Mouse (Mus musculus) liver, postnatal 0 days (tissue): ENCODE data around the gene AC109138.7. TPM values are rescaled to one million over a fixed set of nuclear protein-coding genes. Genes with fewer than 3 reads are reported as not detected.

Experiments
- ATAC-seq: fragments of 200-750 bp; cut with Nextera tagmentation; 2 replicates; pipeline ENCODE4 v1.8.0; 2017; ENCODE audit warnings: mild to moderate bottlenecking, moderate library complexity
- DNase-seq: peaks from one replicate; pipeline ENCODE4 v3.0.0-alpha.2; 2016
- H3K27ac ChIP-seq: fragments of 300-500 bp; sonication (generic); 2 replicates; pipeline ENCODE4 v1.5.1; 2014; ENCODE audit warnings: antibody characterized with exemption, moderate library complexity, mild to moderate bottlenecking, low read depth
- H3K27me3 ChIP-seq: fragments of 300-500 bp; sonication (generic); 2 replicates; pipeline ENCODE4 v1.6.1; 2014; ENCODE audit warnings: low read length, control low read depth, mixed read lengths; ENCODE audit not compliant: insufficient read depth
- H3K36me3 ChIP-seq: fragments of 300-500 bp; sonication (generic); replicated peaks from 2 replicates; pipeline ENCODE4 v1.6.1; 2014; ENCODE audit warnings: mild to moderate bottlenecking, control low read depth, low read length, moderate library complexity, mixed read lengths; ENCODE audit not compliant: insufficient read depth
- H3K4me1 ChIP-seq: fragments of 300-500 bp; sonication (generic); 2 replicates; pipeline ENCODE4 v1.6.1; 2014; ENCODE audit warnings: antibody characterized with exemption, mild to moderate bottlenecking, control low read depth; ENCODE audit not compliant: insufficient read depth
- H3K4me2 ChIP-seq: fragments of 300-500 bp; sonication (generic); 2 replicates; pipeline ENCODE4 v1.6.1; 2014; ENCODE audit warnings: low read depth, mild to moderate bottlenecking, low read length, moderate library complexity, mixed read lengths
- H3K4me3 ChIP-seq: fragments of 300-500 bp; sonication (generic); 2 replicates; pipeline ENCODE4 v1.5.1; 2014; ENCODE audit warnings: low read depth, low read length
- H3K9ac ChIP-seq: fragments of 300-500 bp; sonication (generic); replicated peaks from 2 replicates; pipeline ENCODE4 v1.6.1; 2014; ENCODE audit warnings: mild to moderate bottlenecking, moderate library complexity
- H3K9me3 ChIP-seq: fragments of 300-500 bp; sonication (generic); 2 replicates; pipeline ENCODE4 v1.6.1; 2016; ENCODE audit warnings: mild to moderate bottlenecking, control low read depth, low read length, mixed read lengths
- CTCF ChIP-seq: sonication (generic); IDR thresholded peaks from 2 replicates; pipeline ENCODE4 v1.5.1; 2016; ENCODE audit warnings: antibody characterized with exemption, low read depth
- EP300 ChIP-seq: IDR thresholded peaks from 2 replicates; pipeline ENCODE4 v1.6.1; 2016; ENCODE audit warnings: antibody characterized with exemption, low read depth, mild to moderate bottlenecking
- WGBS: fragments of 180-500 bp; shearing (Covaris S2); extraction: QIAGEN DNeasy Blood & Tissue Kit; methylation state at CpG from one replicate; pipeline ENCODE4 v1.1.7; 2014; ENCODE audit not compliant: insufficient replicate concordance; 5-methylcytosine and 5-hydroxymethylcytosine counted together
- polyA plus RNA-seq: library from polyadenylated mRNA; unstranded; fragments of >200 nt; fragmentation: Nextera tagmentation; extraction: Ambion mirVana; gene quantifications from 2 replicates; pipeline ENCODE4 v1.2.1, GENCODE M21; 2015

AC109138.7 gene
- polyA plus RNA-seq, 1 experiment from 2014 or later: not detected

GRCm38 (mm10) chr19:4264171-4264780 lies 50.1 kb downstream of the AC109138.7 start:
- H3K4me2 ChIP-seq: no peak overlapping the region
- no peak for TF ChIP-seq EP300
- no peak for TF ChIP-seq CTCF
- 81% methylated on average over 6 of the region's 6 CpGs for WGBS

GRCm38 (mm10) chr19:4265956-4266355 lies 51.8 kb downstream of the AC109138.7 start:
- Histone ChIP-seq H3K27ac (no peak overlapping the region), H3K4me2 (no peak overlapping the region), H3K4me1 (peaks cover 25% of the 10 kb centered on the region), H3K4me3 (no peak overlapping the region), H3K9me3 (no peaks in the 10 kb centered on the region), H3K9ac (no peak overlapping the region), H3K27me3 (no peaks in the 10 kb centered on the region), H3K36me3 (no peaks in the 10 kb centered on the region)
- DNase-seq (peak; percentile 14), ATAC-seq (no peak)
- TF ChIP-seq EP300: no peak
- TF ChIP-seq CTCF: peak; percentile 26; the same call in 1 of the 2 replicates
- WGBS: 65% methylated on average over 4 of the region's 4 CpGs

More at GRCm38 (mm10) chr19:4264171-4264780, 50.1 kb downstream of the AC109138.7 start:
- no peaks in the 10 kb centered on the region for H3K36me3 ChIP-seq
- DNase-seq (no peak), ATAC-seq (no peak)
- H3K4me1 ChIP-seq: peaks cover 24% of the 10 kb centered on the region
- no peaks in the 10 kb centered on the region for H3K27me3 ChIP-seq
- H3K27ac ChIP-seq: no peak overlapping the region
- no peak overlapping the region for H3K4me3 ChIP-seq
- H3K9me3 ChIP-seq: no peaks in the 10 kb centered on the region
- no peak overlapping the region for H3K9ac ChIP-seq

- Histone ChIP-seq H3K4me3 (peak within 1 kb of the TSS; percentile 56), H3K27ac (no peak within 1 kb of the TSS), H3K27me3 (no peaks in the 10 kb centered on the region), H3K4me2 (peak within 1 kb of the TSS; percentile 82), H3K9me3 (no peaks in the 10 kb centered on the region), H3K9ac (peak within 1 kb of the TSS; percentile 68), H3K4me1 (peaks cover 11% of the 10 kb centered on the region), H3K36me3 (no peaks in the 10 kb centered on the region)
- no peak for TF ChIP-seq CTCF
- TF ChIP-seq EP300: no peak
- DNase-seq (peak; percentile 83), ATAC-seq (peak; percentile 93)
- WGBS: 12% methylated on average over 46 of the region's 46 CpGs
These were observed 54.6 kb downstream of the AC109138.7 start, which contains the start of gene Ssh3 for GRCm38 (mm10) chr19:4268566-4269361. Gene Ssh3 (minus strand): TSS chr19:4269180.

GRCm38 (mm10) chr19:4270187-4270586 lies 56.0 kb downstream of the AC109138.7 start:
- Histone ChIP-seq H3K4me2 (no peak overlapping the region), H3K4me1 (peaks cover 11% of the 10 kb centered on the region), H3K27ac (no peak overlapping the region), H3K9ac (no peak overlapping the region), H3K9me3 (no peaks in the 10 kb centered on the region), H3K4me3 (no peak overlapping the region), H3K27me3 (no peaks in the 10 kb centered on the region), H3K36me3 (no peaks in the 10 kb centered on the region)
- ATAC-seq: no peak
- TF ChIP-seq CTCF (no peak), EP300 (no peak)
- 72% methylated on average over 6 of the region's 6 CpGs for WGBS
- DNase-seq: no peak

GRCm38 (mm10) chr19:4270972-4271371 lies 56.8 kb downstream of the AC109138.7 start:
- WGBS: 88% methylated on average over 11 of the region's 11 CpGs
- H3K36me3 ChIP-seq: no peaks in the 10 kb centered on the region
- H3K27ac ChIP-seq: no peak overlapping the region
- H3K4me1 ChIP-seq: peaks cover 11% of the 10 kb centered on the region
- H3K4me2 ChIP-seq: no peak overlapping the region
- no peaks in the 10 kb centered on the region for H3K27me3 ChIP-seq
- H3K9me3 ChIP-seq: no peaks in the 10 kb centered on the region; the same call in 1 of the 2 replicates
- DNase-seq: no peak
- ATAC-seq: no peak
- H3K9ac ChIP-seq: no peak overlapping the region
- TF ChIP-seq CTCF (no peak), EP300 (no peak)
- H3K4me3 ChIP-seq: no peak overlapping the region

GRCm38 (mm10) chr19:4279487-4279886 lies 65.3 kb downstream of the AC109138.7 start:
- 81% methylated on average over 1 of the region's 1 CpGs for WGBS
- no peak overlapping the region for H3K4me3 ChIP-seq
- TF ChIP-seq EP300 (no peak), CTCF (peak; percentile 51)
- H3K9ac ChIP-seq: no peak overlapping the region
- H3K4me2 ChIP-seq: no peak overlapping the region
- DNase-seq (no peak), ATAC-seq (no peak)
- H3K36me3 ChIP-seq: peaks cover 2% of the 10 kb centered on the region; the same call in 1 of the 2 replicates
- no peaks in the 10 kb centered on the region for H3K27me3 ChIP-seq
- H3K4me1 ChIP-seq: peaks cover 19% of the 10 kb centered on the region
- peaks cover 3% of the 10 kb centered on the region; the same call in 1 of the 2 replicates for H3K9me3 ChIP-seq
- H3K27ac ChIP-seq: no peak overlapping the region
